Mouse (Mus musculus) urinary bladder, adult 18-20 months (tissue): ENCODE data around the gene Etl4.
A peak's percentile ranks its signal among the peaks of the same experiment; 100 is the strongest.

Experiments used
- DNase-seq, 2 experiments: peaks; one replicate each; pipeline ENCODE4 v3.0.0; 2022; ENCODE audit warnings: low spot score in 2 of 2, mixed read lengths in 2 of 2

Gene Etl4

GRCm38 (mm10) chr2:19909171-19909899, at the start of gene Etl4:
Gene Etl4 (plus strand): TSS chr2:19909780.
- no peak for DNase-seq

- DNase-seq: no peak
These were observed 40.4 kb upstream of the Etl4 start for GRCm38 (mm10) chr2:19869167-19869566.

- no peak for DNase-seq
These were observed 37.7 kb upstream of the Etl4 start for GRCm38 (mm10) chr2:19871881-19872280.

GRCm38 (mm10) chr2:19890875-19891274, 18.7 kb upstream of the Etl4 start:
- DNase-seq: no peak

DNA sequence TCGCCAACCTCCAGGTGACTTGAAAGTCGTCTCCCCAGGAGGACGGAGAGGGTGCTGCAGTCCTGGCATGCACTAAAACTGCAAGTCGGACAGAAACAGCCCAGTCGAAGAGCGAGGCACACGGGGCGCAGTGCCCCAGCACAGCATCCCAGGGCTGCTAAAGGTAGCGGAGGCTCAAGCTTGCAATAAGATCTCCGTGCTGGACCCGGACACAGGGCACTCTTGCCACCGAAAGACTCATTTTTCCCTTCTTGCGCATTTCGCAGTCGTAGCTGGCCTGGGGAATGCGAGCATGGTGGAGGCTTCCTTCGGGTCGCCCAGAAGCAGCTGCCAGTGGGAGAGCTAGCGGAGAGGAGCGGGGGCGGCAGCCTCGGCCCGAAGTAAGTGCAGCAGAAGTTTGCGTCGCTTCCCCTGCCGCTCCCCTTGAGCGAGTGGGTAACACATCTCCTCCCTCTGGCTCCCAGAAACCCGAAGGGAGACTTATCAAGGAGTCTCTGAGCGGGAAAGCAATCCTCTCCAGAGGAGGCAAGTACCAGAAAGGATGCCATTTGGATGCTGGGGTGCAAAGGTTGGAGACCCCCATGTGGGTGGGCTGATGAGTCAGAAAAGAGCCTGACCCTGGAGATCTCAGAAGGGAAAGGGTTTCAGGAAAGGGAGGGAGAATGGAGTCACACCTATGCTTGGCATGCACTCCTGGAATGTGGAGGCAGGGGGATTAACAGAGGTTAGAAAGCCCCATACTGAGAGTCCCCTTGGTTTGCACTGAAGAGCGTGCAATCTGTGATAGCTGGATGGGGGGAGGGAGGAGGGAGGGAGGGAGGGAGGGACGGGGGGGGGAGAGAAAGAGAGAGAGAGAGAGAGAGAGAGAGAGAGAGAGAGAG, 560 bp downstream of the Etl4 start:
- DNase-seq: no peak

- DNase-seq: no peak
These were observed 1.2 kb downstream of the Etl4 start for GRCm38 (mm10) chr2:19910781-19911175.

DNA sequence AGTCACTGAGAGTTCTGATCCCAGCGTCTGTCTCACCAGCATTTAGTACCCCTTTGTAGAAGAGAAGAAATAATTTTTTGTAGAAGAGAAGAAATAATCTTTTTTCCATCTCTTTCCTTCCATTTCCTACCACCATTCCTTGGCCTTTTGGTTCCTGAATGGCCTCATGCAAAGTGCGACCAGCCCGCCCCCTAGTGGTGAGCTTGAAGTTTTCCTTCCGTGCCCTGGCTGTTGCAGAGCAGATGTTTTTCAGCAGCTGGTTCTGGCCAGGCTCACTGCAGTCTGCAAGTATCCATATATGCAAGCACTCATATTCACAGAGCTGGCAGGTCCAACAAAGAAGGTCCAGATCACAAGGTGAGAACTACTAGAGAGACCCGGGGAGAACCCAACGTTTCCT, 9.6 kb downstream of the Etl4 start:
- DNase-seq: peak in 1 of 2 experiments; percentile 23

DNA sequence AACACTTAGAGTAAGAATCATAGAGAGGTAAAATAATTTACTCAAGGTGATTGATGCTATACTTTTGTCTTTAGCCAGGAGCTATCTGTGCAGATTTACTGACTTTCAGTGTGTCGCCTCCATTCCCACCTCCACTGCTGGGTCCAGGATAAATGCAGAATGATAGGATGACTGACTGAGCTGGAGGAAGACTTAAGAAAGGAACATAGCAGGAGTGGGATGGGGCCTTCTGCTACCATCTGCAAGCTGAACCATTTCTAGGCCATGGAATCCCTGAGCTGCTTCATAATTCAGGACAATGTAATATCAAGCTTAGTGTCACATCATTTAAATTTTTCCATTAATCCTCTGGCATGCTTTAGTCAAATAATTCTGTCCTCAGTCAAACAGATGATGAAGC, 20.4 kb downstream of the Etl4 start:
- DNase-seq: no peak

GRCm38 (mm10) chr2:19933836-19934235, 24.3 kb downstream of the Etl4 start:
- no peak for DNase-seq

DNA sequence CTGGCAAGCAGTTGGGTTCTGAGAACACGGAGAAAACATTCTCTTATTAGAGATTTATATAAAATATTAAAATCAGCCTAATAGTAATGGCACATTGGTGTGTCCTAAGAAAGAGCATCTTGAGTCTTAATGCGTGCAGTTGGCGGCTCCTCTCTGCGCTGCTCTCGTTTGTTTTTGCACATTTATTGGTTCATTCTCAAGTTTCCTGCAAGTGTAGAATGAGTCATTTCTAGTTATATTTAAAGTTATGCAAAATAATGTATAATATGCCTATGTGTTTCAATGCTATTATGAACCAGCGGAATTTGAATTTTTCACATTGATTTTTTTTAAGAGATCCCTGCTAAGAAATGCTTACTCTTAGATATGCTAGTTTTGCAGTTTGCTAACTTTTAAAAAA, 35.6 kb downstream of the Etl4 start:
- no peak for DNase-seq

DNA sequence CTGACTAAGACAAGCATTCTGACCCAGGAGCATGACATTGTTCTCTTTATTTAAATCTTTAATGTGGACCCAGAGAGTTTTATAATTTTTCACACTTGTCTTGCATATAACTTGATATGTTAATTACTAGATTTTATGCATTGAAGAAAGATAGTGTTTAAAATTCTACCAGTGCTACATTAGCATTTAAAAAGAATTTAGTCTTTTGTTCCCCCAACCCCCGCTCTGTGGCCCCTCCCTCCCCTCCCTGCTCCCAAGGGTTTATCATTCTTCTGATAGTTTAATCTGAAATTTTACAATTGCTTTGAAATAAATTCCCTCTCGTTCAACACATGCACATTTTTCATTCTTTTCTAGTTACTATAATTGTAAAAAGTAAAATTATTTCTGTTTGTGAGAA, 43.4 kb downstream of the Etl4 start:
- DNase-seq: no peak

DNA sequence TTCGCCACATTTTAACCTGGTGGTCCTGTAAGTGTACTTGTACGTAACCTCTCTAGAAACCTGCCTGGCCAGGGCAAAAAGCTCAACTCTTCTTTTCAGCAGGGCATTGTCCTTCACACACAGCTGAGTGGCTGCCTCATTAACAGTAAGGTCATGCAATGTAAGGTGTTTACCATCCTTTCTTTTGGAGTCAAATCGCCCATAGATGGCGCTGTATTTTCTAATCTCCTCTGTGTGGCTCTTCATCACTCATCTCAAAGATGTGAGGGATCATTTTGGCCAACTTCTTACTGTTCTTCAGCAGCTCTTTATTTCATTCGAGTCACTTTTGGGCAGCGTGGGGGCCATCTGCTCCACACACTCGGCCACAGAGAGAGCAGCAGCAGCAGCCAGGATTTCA, 56.9 kb downstream of the Etl4 start:
- DNase-seq: no peak

DNA sequence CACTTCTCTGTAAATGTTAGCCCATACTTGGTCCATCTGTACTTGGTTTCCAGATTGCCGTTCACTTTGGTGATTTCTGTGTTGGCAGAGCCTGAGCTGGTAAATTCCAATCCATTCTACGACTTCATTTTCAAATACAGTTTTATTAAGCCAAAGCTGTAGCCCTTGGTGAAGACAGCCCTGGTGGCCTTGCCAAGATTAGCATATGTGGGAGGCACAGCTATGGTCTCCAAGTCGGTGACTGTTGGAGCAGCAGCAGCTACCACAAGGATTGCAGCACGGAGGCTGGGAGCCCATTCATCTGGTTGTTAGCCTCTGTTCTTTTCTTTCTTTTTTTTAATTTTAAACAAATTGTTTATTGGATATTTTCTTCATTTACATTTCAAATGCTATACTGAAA, 128.1 kb downstream of the Etl4 start:
- no peak for DNase-seq

GRCm38 (mm10) chr2:20072377-20072776, 162.8 kb downstream of the Etl4 start:
- no peak for DNase-seq

- DNase-seq: no peak
These were observed 166.7 kb downstream of the Etl4 start for GRCm38 (mm10) chr2:20076118-20076796.

GRCm38 (mm10) chr2:20084781-20085180, 175.2 kb downstream of the Etl4 start:
- DNase-seq: no peak

DNA sequence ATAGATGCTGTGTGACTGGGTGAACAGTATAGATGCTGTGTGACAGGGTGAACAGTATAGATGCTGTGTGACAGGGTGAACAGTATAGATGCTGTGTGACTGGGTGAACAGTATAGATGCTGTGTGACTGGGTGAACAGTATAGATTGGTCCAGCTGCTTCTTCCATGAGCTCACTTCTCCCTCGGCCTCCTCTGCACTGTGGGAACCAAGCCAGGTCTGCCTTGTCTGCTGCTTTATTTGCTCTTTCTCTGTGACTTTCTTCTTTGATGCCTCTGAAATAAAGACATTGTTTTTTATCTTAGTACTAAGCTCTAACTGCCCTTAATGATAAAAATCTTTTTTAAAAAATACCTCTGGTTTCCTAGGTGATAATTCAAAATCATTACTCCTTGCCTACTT, 195.9 kb downstream of the Etl4 start:
- DNase-seq: no peak

GRCm38 (mm10) chr2:20111703-20112102, 202.1 kb downstream of the Etl4 start:
- no peak for DNase-seq

DNA sequence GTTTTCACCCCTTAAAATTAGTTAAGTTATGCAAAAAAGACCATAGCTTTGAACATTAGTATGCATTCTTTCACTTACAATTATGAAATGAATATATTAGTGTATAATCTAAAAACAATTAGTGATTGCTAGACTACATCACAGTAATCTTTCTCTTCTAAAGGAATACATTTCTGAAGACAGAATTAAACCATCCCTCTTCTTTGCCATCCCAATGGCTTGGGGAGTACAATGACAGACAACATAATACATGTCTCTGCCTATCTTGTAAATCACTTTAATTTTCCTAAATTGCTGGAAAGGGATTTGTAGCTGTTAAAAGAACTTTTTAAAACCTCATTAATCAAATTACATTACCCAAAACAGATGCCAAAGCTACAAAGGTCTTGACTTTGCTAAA, 216.3 kb downstream of the Etl4 start:
- no peak for DNase-seq

GRCm38 (mm10) chr2:20131792-20132191, 222.2 kb downstream of the Etl4 start:
- no peak for DNase-seq

GRCm38 (mm10) chr2:20138426-20138825, 228.8 kb downstream of the Etl4 start:
- DNase-seq: no peak

- DNase-seq: no peak
These were observed 235.8 kb downstream of the Etl4 start for GRCm38 (mm10) chr2:20145368-20145767.

GRCm38 (mm10) chr2:20167073-20167472, 257.5 kb downstream of the Etl4 start:
- DNase-seq: no peak
